9 mouse cellular contexts compared by ENCODE assay signal in the genomic region with DNA sequence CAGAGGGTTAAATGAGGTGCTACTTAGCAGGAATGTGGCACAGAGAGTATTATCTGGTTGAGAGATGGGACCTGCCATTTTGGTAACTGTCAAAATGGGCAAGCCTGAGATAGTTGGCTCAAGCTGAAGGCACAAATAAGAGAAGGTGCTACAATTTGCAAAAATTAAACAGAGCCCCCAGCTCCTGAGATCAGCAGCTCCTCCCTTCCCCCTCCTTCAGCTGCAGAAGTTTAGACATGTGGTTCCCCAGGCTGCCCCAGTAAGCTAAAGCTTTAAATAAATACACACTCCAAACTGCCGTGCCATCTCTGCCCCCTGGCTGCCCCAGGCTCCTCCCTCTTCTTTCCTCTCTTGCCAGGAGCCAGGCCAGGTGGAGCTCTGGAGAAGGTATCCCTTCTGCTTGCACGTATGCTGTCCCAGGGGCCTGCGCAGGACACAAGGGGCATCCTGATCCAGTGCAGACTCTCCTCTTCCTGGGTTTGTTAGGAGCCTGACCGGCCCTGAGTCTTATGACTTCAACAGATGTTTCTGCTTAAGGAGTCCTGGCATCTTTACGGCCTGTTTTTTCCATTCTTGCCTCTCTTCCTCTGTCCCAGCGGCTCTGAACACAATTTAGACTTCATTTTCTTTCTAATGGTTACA.
DNase-seq lines count a peak whose midpoint lies in the region; ATAC-seq and TF ChIP-seq lines count a peak whose summit lies in the region.
"Had no signal": no experiment of that assay in that cellular context is flagged by ENCODE, and none has a peak within 500 bp of the region (broad histone marks: within the 10 kb centered on the region; RNA-seq: fewer than 3 reads in every experiment).

No protein-coding gene starts in this region.

- no peak overlapping the region for H3K4me3 ChIP-seq in embryonic fibroblast, embryonic 13.5 days (ENCODE audit: insufficient read depth, low read length)
- H3K4me3 ChIP-seq in heart, postnatal 0 days (ENCODE audit: low read depth, low read length) = no peak overlapping the region
- no peak overlapping the region for H3K4me3 ChIP-seq in limb, embryonic 11.5 days (ENCODE audit: low read depth, low read length)

- peak; percentile 71 for TF ChIP-seq EP300 in heart, postnatal 0 days (IDR thresholded peaks at IDR 0.05; ENCODE audit: low read depth)

- peak; percentile 51; the same call in 1 of the 2 replicates for ATAC-seq in heart, postnatal 0 days (ENCODE audit: insufficient read depth, low read depth)
- peak; percentile 69 for ATAC-seq in limb, embryonic 11.5 days (ENCODE audit: insufficient number of reproducible peaks, low FRiP score, low TSS enrichment, low read depth)
- no peak for ATAC-seq in frontal cortex, adult (ENCODE audit: low TSS enrichment)

- TF ChIP-seq CTCF in embryonic fibroblast, embryonic 13.5 days (IDR thresholded peaks at IDR 0.05; ENCODE audit: borderline replicate concordance, insufficient read depth, low read length) = no peak
- no peak for TF ChIP-seq CTCF in heart, postnatal 0 days (IDR thresholded peaks at IDR 0.05; ENCODE audit: low read depth)

- no peaks in the 10 kb centered on the region for H3K9me3 ChIP-seq in heart, postnatal 0 days (replicated peaks; ENCODE audit: control insufficient read depth, low read length)
- no peaks in the 10 kb centered on the region; the same call in 1 of the 2 replicates for H3K9me3 ChIP-seq in limb, embryonic 11.5 days (ENCODE audit: control insufficient read depth, low read length)

- DNase-seq in NIH3T3 (ENCODE audit: low read depth) = peak; percentile 91
- peak; percentile 71 for DNase-seq in heart, postnatal 0 days (ENCODE audit: low spot score)
- peak; percentile 79 for DNase-seq in limb, embryonic 11.5 days (ENCODE audit: low spot score)
- no peak for DNase-seq in left cerebral cortex, postnatal 14 days (ENCODE audit: low spot score in 2 of 2)
- DNase-seq in T-cell, adult 2 months (ENCODE audit: low spot score) = no peak
- no peak for DNase-seq in adrenal gland, adult 8-10 months

- peaks cover 12% of the 10 kb centered on the region for H3K4me1 ChIP-seq in embryonic fibroblast, embryonic 13.5 days (ENCODE audit: control insufficient read depth, insufficient read depth, low read length)
- H3K4me1 ChIP-seq in heart, postnatal 0 days (ENCODE audit: control insufficient read depth, insufficient read depth) = peaks cover 36% of the 10 kb centered on the region
- peaks cover 52% of the 10 kb centered on the region for H3K4me1 ChIP-seq in limb, embryonic 11.5 days (ENCODE audit: control insufficient read depth, insufficient read depth, low read length)

- 38% methylated on average over 6 of the region's 6 CpGs for WGBS in heart, postnatal 0 days
- WGBS in limb, embryonic 11.5 days = under 1% methylated on average over 6 of the region's 6 CpGs

- H3K27me3 ChIP-seq in heart, postnatal 0 days (ENCODE audit: control insufficient read depth, insufficient read depth, low read length) = no peaks in the 10 kb centered on the region
- no peaks in the 10 kb centered on the region for H3K27me3 ChIP-seq in limb, embryonic 11.5 days (ENCODE audit: control insufficient read depth, insufficient read depth, low read length)

- no peak overlapping the region for H3K4me2 ChIP-seq in heart, postnatal 0 days (ENCODE audit: low read depth, low read length)
- peak overlapping the region; percentile 7; the same call in 1 of the 2 replicates for H3K4me2 ChIP-seq in limb, embryonic 11.5 days (ENCODE audit: low read depth, severe bottlenecking)

- H3K27ac ChIP-seq in embryonic fibroblast, embryonic 13.5 days (ENCODE audit: insufficient read depth, low read length) = peak overlapping the region; percentile 90
- H3K27ac ChIP-seq in heart, postnatal 0 days (ENCODE audit: low read depth) = peak overlapping the region; percentile 76
- peak overlapping the region; percentile 90 for H3K27ac ChIP-seq in limb, embryonic 11.5 days (replicated peaks; ENCODE audit: low read depth, low read length)
- H3K27ac ChIP-seq: liver, embryonic 14.5 days had no signal

- intact Hi-C loops in left cerebral cortex, postnatal 14 days (cut with DNase I) = loop anchor here (10.0 kb wide), 1 partner anchor 314 kb away; no protein-coding TSS in a partner anchor

- 0 out of 2 replicates have a peak, but pooled peaks have one; percentile 2 for TF ChIP-seq POLR2A in embryonic fibroblast, embryonic 13.5 days (IDR thresholded peaks at IDR 0.05; ENCODE audit: low read depth, low read length)

- H3K9ac ChIP-seq in heart, postnatal 0 days (replicated peaks; ENCODE audit: low read depth, low read length) = no peak overlapping the region
- H3K9ac ChIP-seq in limb, embryonic 11.5 days (ENCODE audit: low read length) = no peak overlapping the region
- H3K9ac ChIP-seq: liver, embryonic 14.5 days had no signal

- no peaks in the 10 kb centered on the region for H3K36me3 ChIP-seq in heart, postnatal 0 days (replicated peaks; ENCODE audit: control insufficient read depth, insufficient read depth, low read length)
- no peaks in the 10 kb centered on the region for H3K36me3 ChIP-seq in limb, embryonic 11.5 days (ENCODE audit: control insufficient read depth, insufficient read depth, low read length)

Comparison
In these comparisons a context has a peak if more than half of its experiments do, and no peak if none do; other contexts are left out.
1. DNase-seq: peak in NIH3T3 (single experiment), heart, postnatal 0 days (single experiment) and limb, embryonic 11.5 days (single experiment); none in left cerebral cortex, postnatal 14 days (0 of 2), T-cell, adult 2 months (single experiment) and adrenal gland, adult 8-10 months (single experiment).
2. Peak in every context shown above with its lines, with median percentiles within 50 percentile points of each other: H3K27ac ChIP-seq.